Mouse (Mus musculus) layer of hippocampus, adult 9-10 months (tissue): ENCODE measurements around the gene Rprd2.

Source experiments
- DNase-seq: peaks from one replicate; pipeline ENCODE4 v3.0.0; 2022; ENCODE audit warnings: low spot score

The Rprd2 gene

DNA sequence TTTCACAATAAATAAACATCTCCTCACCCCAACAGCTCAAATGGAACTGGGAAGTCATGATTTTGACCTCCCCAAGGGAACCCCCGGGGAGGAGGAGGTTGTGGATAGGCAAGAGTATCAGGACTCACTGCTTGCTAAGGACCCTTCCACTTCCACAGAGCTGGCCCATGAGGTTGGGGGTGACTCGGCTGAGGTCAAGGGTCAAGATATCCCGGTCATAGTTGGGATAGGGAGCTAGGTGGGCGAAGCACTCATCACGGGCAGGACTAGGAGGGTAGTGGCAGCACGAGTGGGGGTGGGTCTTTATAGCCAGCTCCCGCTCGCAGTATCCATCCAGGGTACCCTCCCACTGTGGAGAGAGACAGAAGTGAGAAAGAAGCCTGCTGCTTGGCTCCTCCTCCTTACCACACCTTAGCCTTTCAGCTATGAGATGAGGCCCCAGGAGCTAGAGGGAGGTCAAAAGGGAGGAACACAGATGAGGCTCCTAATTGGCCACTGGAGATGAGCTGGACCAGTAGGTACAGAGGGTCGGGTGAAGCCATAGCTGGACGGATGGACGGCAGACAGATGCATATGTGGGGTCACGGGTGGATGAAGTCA is 83.5 kb downstream of the Rprd2 start:
- DNase-seq, result no peak

DNA sequence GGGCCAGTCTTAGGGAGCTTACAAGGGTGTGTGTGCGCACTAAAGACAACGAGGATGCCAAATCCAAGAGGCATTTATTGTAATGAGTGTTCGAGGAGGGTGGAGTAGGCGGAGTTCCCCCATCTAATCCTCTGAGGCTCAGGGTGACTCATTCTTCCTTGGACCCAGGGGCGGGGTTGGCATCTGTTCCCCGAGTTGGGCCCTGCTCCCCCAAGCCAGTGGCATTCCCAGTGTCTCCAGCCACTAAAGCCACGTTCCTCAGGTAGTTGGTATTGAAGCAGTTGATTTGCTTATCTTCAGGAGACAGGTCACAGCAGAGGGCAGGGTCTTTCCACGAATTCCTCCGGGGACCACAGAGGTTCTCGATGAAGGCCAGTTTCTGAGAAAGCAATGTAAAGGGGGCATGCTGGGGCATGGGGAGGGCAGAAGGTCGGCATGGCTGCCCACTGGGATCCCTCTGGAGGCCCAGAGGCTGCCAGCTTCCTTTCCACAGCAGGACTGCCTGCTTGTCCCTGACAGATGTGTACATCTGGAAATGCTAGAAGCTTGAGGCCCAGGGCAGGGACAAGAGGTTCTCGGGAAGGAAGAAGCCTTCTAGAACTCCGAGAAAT is 84.5 kb downstream of the Rprd2 start:
- no peak for DNase-seq

GRCm38 (mm10) chr3:95732744-95733521 is 85.7 kb downstream of the Rprd2 start:
- DNase-seq, result no peak

DNA sequence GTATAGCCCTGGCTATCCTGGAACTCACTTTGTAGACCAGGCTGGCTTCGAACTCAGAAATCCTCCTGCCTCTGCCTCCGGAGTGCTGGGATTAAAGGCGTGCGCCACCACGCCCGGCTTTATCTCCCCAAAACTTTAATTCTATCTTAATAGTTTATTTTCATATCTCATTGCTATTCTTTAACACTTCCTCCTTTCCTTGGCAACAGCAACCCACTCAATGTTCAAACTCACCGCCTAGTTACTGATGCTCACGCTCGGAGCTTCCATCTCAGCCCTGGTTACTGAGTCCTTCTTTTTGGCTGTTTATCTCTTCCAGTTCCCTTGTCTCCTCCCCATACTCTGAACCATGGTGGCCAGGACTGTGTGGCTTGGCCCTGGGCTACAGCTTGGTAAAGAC is 86.4 kb downstream of the Rprd2 start:
- DNase-seq, result no peak

GRCm38 (mm10) chr3:95731802-95732201 is 86.9 kb downstream of the Rprd2 start:
- no peak for DNase-seq

DNA sequence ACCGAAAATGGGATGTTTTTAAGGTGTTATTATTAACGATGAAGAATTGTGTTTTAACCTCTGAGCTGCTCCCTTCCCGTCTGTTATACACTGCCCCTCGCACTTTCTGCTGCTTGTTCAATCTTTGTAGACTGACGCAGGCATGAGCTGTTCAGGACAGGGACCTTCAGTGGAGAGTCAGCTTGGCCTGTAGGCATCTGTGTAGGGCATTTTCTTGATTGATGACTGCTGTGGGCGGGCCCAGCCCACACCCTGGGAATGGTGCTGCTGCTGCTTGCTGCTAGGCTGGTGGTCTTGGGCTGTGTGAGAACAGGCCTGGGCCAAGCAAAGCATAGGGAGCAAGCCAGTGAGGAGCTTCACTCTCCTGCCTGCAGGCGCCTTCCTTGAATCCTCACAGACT is 88.2 kb downstream of the Rprd2 start:
- no peak for DNase-seq

DNA sequence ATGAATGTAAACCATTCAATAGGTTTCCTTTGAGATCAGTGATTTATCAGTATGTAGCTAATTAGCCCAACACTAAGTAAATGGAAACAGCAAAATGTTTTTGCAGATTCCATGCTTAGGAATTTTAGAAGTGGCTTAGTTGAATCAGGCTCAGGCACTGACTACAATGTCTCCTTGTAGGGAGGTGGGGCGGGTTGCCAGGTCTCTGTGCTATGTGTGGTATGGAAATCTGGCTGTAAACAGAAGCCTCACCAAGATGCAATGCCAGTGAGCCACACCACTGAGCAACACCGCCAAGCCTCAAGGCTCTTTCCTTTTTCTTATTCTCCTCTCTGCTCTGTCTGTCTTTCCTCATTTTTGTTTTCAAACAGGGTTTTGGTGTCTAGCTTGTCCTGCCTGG is 89.8 kb downstream of the Rprd2 start:
- no peak for DNase-seq

DNA sequence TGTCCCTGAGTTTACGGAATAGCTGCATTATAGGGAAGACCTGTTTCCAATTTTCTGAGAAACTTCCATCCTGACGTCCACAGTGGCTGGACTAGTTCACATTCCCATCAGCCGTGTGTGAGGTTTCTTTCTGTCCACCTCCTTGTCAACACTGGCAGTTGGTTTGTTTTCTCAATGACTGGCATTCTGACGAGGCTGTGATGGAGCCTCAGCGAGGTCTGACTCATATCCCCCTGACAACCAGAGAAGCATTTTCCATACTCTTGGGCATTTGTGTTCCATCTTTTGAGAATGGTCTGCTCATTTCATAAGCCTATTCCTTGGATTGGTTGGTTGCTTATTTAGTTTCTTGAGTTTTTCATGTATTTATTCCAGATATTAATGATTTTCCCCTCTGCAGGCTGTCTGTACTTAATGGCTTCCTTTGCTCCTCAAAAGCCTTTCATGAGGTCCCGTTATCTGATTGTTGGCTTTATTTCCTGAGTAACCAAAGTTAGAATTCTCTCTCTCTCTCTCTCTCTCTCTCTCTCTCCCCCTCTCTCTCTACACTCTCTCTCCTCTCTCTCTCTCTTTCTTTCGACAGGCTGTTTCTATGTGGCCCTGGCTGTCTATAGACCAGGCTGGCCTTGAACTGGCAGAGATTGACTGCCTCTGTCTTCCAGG is 91.8 kb downstream of the Rprd2 start:
- DNase-seq, result no peak

DNA sequence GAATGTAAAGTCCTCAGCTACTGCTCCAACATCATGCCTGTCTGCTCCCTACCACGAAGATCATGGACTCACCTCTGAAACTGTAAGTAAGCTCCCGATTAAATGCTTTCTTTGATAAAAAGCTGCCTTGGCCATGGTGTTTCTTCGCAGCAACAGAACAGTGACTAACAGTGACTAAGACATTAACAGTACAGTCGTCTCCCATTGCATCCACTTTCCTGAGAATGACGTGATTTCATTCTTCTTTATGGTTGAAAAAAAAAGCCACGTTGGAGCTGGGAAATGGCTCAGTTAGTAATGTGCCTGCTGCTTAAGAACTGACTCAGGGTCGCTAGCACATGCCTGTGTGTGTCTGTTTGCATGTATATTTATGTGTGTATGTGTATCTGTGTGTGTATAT is 92.8 kb downstream of the Rprd2 start:
- no peak for DNase-seq

GRCm38 (mm10) chr3:95722386-95722785 is 96.3 kb downstream of the Rprd2 start:
- DNase-seq, result no peak

GRCm38 (mm10) chr3:95718153-95718552 is 100.5 kb downstream of the Rprd2 start:
- no peak for DNase-seq

DNA sequence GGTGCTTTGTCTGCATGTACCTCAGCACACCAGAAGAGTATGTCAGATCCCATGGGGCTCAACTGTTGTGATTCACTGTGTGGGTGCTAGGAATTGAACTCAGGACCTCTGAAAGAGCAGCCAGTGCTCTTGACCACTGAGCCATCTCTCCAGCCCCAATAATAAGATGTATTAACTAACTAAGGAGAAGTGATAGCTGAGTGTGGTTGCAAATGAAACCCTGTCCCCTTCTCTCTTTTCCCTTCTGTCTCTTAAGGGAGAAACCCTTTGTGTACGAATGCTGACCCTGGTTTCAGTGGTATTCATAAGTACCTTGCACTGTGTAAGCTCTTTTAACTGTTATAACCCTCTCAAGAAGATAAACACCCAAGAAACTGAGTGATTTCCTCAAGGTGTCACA is 102.6 kb downstream of the Rprd2 start:
- no peak for DNase-seq
